Comparison of ENCODE assay signal across 19 mouse cellular contexts in the genomic region with DNA sequence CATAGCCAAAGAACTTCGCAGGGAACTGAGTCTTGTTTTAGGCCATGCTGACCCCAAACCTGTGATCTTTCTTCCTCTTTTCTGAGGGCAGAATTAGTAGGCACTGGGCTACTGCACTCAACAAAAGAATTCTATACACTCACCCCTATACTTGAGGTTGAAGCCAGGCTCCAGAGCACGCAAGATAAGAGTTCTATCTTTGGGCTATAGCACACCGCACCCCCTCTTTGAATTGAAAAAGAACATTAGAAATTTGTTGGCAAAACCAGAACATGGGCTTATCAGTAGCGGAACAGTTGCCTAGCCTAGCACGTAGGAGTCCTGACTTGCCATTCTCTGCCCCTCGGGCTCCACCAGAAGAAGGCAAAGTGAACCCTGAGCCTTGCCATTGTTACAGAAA. TPM values are rescaled to one million over a fixed set of nuclear protein-coding genes. Genes with fewer than 3 reads are reported as not detected.
A peak's percentile ranks its signal among the peaks of the same experiment; 100 is the strongest.
DNase-seq lines count a peak whose midpoint lies in the region; ATAC-seq and TF ChIP-seq lines count a peak whose summit lies in the region.
"Had no signal": no experiment of that assay in that cellular context is flagged by ENCODE, and none has a peak within 500 bp of the region (broad histone marks: within the 10 kb centered on the region; RNA-seq: fewer than 3 reads in every experiment).

No protein-coding gene starts in this region.

- TF ChIP-seq CTCF in bone marrow, adult 2 months (IDR thresholded peaks at IDR 0.05; ENCODE audit: control insufficient read depth, insufficient read depth, low read length), result no peak

- no peak overlapping the region for H3K4me3 ChIP-seq in bone marrow, adult 2 months (replicated peaks; ENCODE audit: control insufficient read depth, low read depth, low read length)
- H3K4me3 ChIP-seq in liver, embryonic 15.5 days (replicated peaks), result no peak overlapping the region
- no peak overlapping the region for H3K4me3 ChIP-seq in forebrain, embryonic 12.5 days (replicated peaks)
- H3K4me3 ChIP-seq in neural tube, embryonic 15.5 days (replicated peaks), result no peak overlapping the region
- H3K4me3 ChIP-seq: embryonic facial prominence, embryonic 10.5 days; hindbrain, embryonic 12.5 days; limb, embryonic 15.5 days; midbrain, embryonic 12.5 days had no signal

- no peak for TF ChIP-seq POLR2A in bone marrow, adult 2 months (IDR thresholded peaks at IDR 0.05; ENCODE audit: borderline replicate concordance, control insufficient read depth, low read depth, low read length)

- 54% methylated on average over 6 of the region's 6 CpGs for WGBS in bone marrow, adult 2 months
- WGBS in liver, embryonic 15.5 days (ENCODE audit: insufficient replicate concordance), result 37% methylated on average over 6 of the region's 6 CpGs
- 95% methylated on average over 6 of the region's 6 CpGs for WGBS in forebrain, embryonic 12.5 days
- WGBS in neural tube, embryonic 15.5 days, result 97% methylated on average over 6 of the region's 6 CpGs

- peak overlapping the region; percentile 28; the same call in 1 of the 2 replicates for H3K27ac ChIP-seq in bone marrow, adult 2 months (ENCODE audit: control insufficient read depth, insufficient read depth, low read depth, low read length, poor library complexity)
- peak overlapping the region; percentile 53 for H3K27ac ChIP-seq in liver, embryonic 15.5 days (replicated peaks)
- no peak overlapping the region for H3K27ac ChIP-seq in forebrain, embryonic 12.5 days
- H3K27ac ChIP-seq in neural tube, embryonic 15.5 days (replicated peaks), result no peak overlapping the region
- H3K27ac ChIP-seq: embryonic facial prominence, embryonic 10.5 days; hindbrain, embryonic 12.5 days; limb, embryonic 15.5 days; macrophage; midbrain, embryonic 12.5 days had no signal

- H3K9ac ChIP-seq in liver, embryonic 15.5 days, result no peak overlapping the region
- no peak overlapping the region for H3K9ac ChIP-seq in forebrain, embryonic 12.5 days
- H3K9ac ChIP-seq in neural tube, embryonic 15.5 days (replicated peaks), result no peak overlapping the region
- H3K9ac ChIP-seq: hindbrain, embryonic 12.5 days; limb, embryonic 15.5 days; midbrain, embryonic 12.5 days had no signal

- intact Hi-C loops in left cerebral cortex, postnatal 14 days (cut with DNase I), result no loop called here

- no peak overlapping the region for H3K4me2 ChIP-seq in liver, embryonic 15.5 days
- H3K4me2 ChIP-seq in forebrain, embryonic 12.5 days, result no peak overlapping the region
- no peak overlapping the region for H3K4me2 ChIP-seq in neural tube, embryonic 15.5 days
- H3K4me2 ChIP-seq: hindbrain, embryonic 12.5 days; limb, embryonic 15.5 days; midbrain, embryonic 12.5 days had no signal

- ATAC-seq in erythroid progenitor cell, adult 5-6 weeks (replicated peaks; ENCODE audit: low FRiP score, poor library complexity, severe bottlenecking), result peak; percentile 83
- ATAC-seq in liver, embryonic 15.5 days (ENCODE audit: insufficient read depth), result peak; percentile 91
- ATAC-seq in forebrain, embryonic 12.5 days (ENCODE audit: low FRiP score), result no peak
- ATAC-seq in neural tube, embryonic 15.5 days (ENCODE audit: low FRiP score), result no peak
- ATAC-seq: intestine, postnatal 0 days had no signal

- DNase-seq in left cerebral cortex, postnatal 14 days (ENCODE audit: low spot score in 2 of 2), result no peak
- no peak for DNase-seq in lung, postnatal 10 days
- DNase-seq: cerebellum, adult 9-10 months; gastrocnemius, postnatal 36 days; kidney, postnatal 36 days; left cerebral cortex, postnatal 4 days; spleen, adult 18-20 months; thymus, postnatal 36 days had no signal

- H3K36me3 ChIP-seq in liver, embryonic 15.5 days (replicated peaks), result no peaks in the 10 kb centered on the region
- H3K36me3 ChIP-seq in forebrain, embryonic 12.5 days (replicated peaks), result no peaks in the 10 kb centered on the region
- no peaks in the 10 kb centered on the region; the same call in 1 of the 2 replicates for H3K36me3 ChIP-seq in neural tube, embryonic 15.5 days
- H3K36me3 ChIP-seq: embryonic facial prominence, embryonic 10.5 days; hindbrain, embryonic 12.5 days; midbrain, embryonic 12.5 days had no signal

- no peaks in the 10 kb centered on the region for H3K9me3 ChIP-seq in liver, embryonic 15.5 days (replicated peaks)
- H3K9me3 ChIP-seq in forebrain, embryonic 12.5 days, result no peaks in the 10 kb centered on the region
- no peaks in the 10 kb centered on the region for H3K9me3 ChIP-seq in neural tube, embryonic 15.5 days (replicated peaks)
- H3K9me3 ChIP-seq: embryonic facial prominence, embryonic 10.5 days; hindbrain, embryonic 12.5 days; limb, embryonic 15.5 days; midbrain, embryonic 12.5 days had no signal

- no peaks in the 10 kb centered on the region for H3K27me3 ChIP-seq in liver, embryonic 15.5 days
- no peaks in the 10 kb centered on the region for H3K27me3 ChIP-seq in forebrain, embryonic 12.5 days
- H3K27me3 ChIP-seq in neural tube, embryonic 15.5 days (replicated peaks), result no peaks in the 10 kb centered on the region
- H3K27me3 ChIP-seq: hindbrain, embryonic 12.5 days; limb, embryonic 15.5 days; midbrain, embryonic 12.5 days had no signal

- 0 out of 2 replicates have a peak, but pooled peaks cover 1% of the 10 kb centered on the region for H3K4me1 ChIP-seq in bone marrow, adult 2 months (ENCODE audit: control insufficient read depth, insufficient read depth, low read length)
- H3K4me1 ChIP-seq in liver, embryonic 15.5 days (replicated peaks), result peaks cover 14% of the 10 kb centered on the region
- H3K4me1 ChIP-seq in forebrain, embryonic 12.5 days, result no peaks in the 10 kb centered on the region
- no peaks in the 10 kb centered on the region for H3K4me1 ChIP-seq in neural tube, embryonic 15.5 days
- H3K4me1 ChIP-seq: embryonic facial prominence, embryonic 10.5 days; hindbrain, embryonic 12.5 days; limb, embryonic 15.5 days; midbrain, embryonic 12.5 days had no signal

RNA-seq across cellular contexts. Expression of gene Klf5, which starts 34.7 kb away (rescaled TPM):
- 6.4 and 21.0 TPM in 2 replicates for polyA plus RNA-seq in bone marrow, adult 2 months (2011; ENCODE audit: insufficient read depth, insufficient read length, low replicate concordance, missing spikeins)
- total RNA-seq in erythroid progenitor cell, adult 5-6 weeks (2015; ENCODE audit: low replicate concordance), result 7.2 and 14.7 TPM in 2 replicates
- 6.5 and 8.2 TPM in 2 replicates for total RNA-seq in erythroid progenitor cell, adult 5-6 weeks (2017; ENCODE audit: low replicate concordance)
- 1.8 and 2.1 TPM in 2 replicates for polyA plus RNA-seq in liver, embryonic 15.5 days (2015; fragmentation: Nextera tagmentation; extraction: Ambion mirVana)
- 2.0 and 2.1 TPM in 2 replicates for polyA plus RNA-seq in forebrain, embryonic 12.5 days (2016; fragmentation: Nextera tagmentation; extraction: Ambion mirVana)
- 5.2 and 11.3 TPM in 2 replicates for polyA plus RNA-seq in neural tube, embryonic 15.5 days (2015; fragmentation: Nextera tagmentation; extraction: Ambion mirVana)
- total RNA-seq in left cerebral cortex, postnatal 14 days (2021), result 10 to 100 TPM; 13.6 to 16.3 TPM
- polyA plus RNA-seq: macrophage had no signal

Comparison
In these comparisons a context has a peak if more than half of its experiments do, and no peak if none do; other contexts are left out.
1. H3K27ac ChIP-seq: peak in bone marrow, adult 2 months (single experiment) and liver, embryonic 15.5 days (single experiment); none in forebrain, embryonic 12.5 days (single experiment) and neural tube, embryonic 15.5 days (single experiment).
2. ATAC-seq: peak in erythroid progenitor cell, adult 5-6 weeks (single experiment) and liver, embryonic 15.5 days (single experiment); none in forebrain, embryonic 12.5 days (single experiment) and neural tube, embryonic 15.5 days (single experiment).